Mouse (Mus musculus) left cerebral cortex, adult 9 months (tissue): ENCODE data around the gene Atg16l1.

Source experiments
- DNase-seq, 2 experiments: peaks; one replicate each; pipeline ENCODE4 v3.0.0; 2022; ENCODE audit warnings: low spot score in 2 of 2

Atg16l1 gene

GRCm38 (mm10) chr1:87829621-87830211 is 74.0 kb downstream of the Atg16l1 start:
- no peak for DNase-seq

- no peak for DNase-seq
These were observed 80.8 kb downstream of the Atg16l1 start for GRCm38 (mm10) chr1:87836453-87836852.

DNA sequence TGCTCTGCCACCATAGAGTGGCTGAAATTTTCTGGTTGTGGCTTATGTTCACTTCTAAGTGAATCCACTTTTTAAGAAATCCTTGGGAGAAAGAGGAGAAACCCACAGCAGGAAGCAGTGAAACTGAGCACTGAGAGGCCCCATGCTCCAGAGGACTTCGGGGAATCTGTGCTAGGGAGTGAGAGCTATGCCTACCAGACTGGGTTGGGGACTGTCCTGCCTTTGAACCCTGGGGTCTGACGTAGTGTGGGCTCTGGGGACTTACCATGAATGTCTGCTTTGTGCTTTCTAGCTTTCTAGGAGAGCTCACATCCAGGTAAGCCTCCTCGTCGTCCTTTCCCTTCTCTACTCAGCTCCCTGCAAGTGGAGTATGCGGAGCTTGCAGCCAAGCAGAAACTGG is 81.3 kb downstream of the Atg16l1 start:
- DNase-seq = no peak

DNA sequence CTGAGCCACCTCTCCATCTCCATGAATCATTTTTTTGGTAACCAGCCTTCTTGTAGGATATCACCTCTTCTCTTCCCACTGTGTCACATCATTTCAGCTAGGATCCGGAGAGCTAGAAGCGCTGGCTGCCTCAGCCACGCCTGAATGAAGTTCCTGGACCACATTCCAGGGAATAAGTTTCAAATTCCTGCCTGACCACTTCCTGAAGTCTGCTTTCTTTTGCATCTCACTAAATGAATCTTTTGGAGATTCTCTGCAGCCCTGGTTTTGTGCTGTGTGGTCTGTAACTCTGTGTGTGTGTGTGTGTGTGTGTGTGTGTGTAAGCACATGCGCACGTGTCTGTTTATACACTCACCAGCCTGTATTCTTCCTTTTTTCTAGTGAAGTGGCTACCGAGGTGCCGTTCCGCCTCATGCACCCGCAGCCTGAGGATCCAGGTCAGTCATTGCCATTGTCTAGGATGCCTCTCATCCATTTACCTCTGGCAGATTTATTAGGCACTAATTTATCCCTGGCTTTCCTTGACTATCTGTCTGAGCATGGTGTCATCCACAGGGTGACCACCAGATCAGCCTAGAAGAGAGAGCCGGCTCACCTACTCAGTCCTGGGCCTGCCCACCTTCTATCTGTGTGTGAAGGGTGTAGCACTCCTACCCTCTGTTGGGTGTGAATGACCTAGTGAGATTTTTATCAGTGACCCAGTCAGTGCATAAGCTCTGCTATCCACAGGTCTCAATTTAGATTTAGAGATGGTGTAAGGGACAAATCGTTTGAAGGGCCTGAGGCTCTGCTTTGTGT is 84.9 kb downstream of the Atg16l1 start:
- no peak for DNase-seq
